Mouse (Mus musculus): Measurements from ENCODE around the gene Tor4a.

Gene Tor4a

DNA sequence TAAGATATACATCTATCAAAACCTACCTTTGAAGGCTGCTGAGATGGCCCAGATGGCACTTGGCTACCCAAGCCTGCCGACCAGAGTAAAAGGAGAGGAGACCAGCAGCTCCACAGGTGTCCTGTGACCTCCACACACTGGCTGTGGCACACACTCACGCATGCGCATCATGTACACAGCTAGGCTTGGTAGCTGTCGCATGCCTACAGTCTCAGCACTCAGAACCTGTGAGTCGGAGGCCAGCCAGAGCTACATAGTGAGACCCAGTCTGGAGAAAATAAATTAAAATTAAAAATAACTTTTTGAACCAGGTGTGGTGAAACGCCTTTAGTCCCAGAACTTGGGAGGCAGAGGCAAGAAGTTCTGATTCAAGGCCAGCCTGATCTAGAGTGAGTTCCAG, 8.8 kb downstream of the Tor4a start:
- no peak for DNase-seq (ENCODE audit: low read depth, low spot score)

DNA sequence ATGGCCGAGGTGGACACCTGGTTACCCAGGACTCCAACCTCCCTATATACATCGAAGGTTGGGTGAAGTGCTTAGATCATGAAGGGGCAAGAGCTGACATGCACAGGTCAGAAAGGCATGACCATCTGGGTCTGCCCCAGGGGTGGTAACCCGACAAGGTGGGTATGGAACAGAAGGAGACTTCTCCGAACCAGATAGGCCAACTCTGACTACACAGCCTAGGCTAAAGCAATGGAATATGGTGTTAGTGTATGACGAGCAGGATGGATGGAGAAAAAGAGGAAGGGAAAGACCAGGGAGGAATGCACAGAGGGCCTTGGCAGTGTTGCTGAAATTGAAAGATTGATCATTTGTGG, 10.1 kb downstream of the Tor4a start:
- no peak for DNase-seq (ENCODE audit: low read depth, low spot score)

DNA sequence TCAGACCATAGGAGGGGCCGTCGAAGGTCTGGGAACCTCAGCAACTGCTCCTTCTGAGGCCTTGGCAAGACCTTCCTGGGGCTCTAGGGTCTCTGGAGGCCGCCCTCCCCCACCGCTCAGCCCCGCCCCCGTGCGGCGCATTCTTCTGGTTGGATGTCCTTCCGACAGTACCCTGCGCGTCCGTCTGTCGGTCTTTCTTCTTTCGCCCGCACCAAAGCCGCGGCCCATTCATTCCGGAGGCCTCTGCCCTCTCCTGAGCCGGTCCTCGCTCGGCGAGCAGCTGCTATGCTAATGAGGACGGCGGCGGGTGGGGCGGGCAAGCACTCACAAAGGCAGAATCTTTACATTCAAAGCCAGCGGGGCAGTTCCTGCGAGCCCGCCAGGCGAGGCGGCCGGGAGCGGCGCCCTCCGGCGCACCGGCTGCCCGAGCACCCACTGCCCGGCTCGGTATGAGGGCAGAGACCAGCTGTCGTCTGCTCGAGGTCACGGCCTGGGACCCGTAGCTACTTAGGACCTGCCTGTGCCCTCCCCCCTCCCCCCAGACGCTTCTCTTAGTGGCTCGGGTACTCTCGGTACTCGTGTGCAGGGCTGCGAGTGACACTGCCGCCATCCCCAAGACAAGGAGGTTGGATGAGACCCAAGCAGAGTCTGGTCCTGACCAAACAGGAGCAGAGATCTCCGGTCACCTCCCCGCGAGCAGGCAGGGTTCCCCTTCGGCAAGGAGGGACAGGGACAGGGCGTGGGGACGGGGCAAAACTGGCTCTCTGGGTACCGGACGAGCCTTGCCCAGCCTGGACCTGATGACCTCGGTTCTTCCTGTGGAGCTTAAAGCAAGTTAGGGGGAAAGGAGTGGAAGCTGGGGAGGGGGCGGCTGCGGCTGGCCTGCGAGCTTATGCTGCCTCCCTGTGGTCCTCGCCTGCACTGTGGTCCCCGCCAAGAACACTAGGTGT, 10.8 kb downstream of the Tor4a start:
- DNase-seq (ENCODE audit: low read depth, low spot score) = peak; percentile 68

DNA sequence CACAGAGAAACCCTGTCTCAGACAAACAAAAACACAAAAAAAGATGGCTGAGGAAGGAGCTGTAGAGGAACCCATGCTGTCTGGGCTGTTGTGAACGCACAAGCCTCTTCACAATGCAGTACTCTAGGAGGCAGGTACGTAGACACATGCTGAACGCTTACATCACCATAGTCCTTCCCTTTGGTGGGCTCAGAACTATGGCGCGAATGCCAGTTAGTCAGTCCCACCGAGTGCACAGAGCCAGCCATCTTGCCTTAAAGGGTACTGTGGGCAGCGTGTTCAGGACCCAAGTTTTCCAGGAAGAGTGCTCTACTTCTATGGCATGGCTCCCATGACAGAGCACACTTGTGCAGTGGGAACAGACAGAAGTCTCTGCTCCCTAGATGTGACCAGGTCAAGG, 12.2 kb downstream of the Tor4a start:
- no peak for DNase-seq (ENCODE audit: low read depth, low spot score)

DNA sequence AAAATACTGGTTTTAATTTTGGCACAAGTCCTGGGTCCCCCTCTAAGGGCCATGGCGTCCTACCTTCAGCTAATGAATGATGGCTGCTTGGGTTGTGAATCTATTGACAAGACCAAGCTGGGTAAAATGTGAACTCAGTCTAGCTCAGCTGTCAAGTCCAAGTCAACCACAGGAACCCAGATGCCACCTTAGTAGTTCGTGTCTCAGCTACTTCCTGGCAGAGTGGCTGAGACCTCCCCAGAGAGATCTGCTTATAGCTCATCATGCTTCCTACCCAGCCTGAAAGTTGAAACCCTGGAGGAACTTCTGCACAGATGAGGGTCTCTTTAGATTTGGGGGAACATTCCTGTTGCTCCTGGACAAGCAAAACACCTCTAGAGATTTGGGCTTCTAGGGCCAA, 13.3 kb downstream of the Tor4a start:
- peak; percentile 27 for DNase-seq (ENCODE audit: low read depth, low spot score)

DNA sequence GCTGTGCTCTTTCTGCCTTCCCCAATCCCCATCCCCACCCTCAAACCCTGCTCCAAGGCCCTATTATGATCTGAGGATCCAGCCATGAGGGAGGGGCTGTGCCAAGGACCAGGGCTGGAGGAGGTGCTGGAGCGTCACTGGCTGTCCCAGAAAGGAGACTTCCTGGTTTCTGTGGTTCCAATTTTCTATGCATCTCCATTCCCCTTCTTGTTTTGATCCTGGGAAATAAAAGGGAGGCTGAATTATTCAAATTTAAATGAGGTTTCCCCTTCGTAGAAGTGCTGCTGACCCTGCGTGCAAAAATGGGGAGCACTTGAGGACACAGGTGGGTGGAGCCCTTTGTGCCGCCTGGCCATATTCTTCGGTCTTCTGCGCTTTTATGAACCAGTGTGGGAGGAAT, 14.0 kb downstream of the Tor4a start:
- no peak for DNase-seq (ENCODE audit: low read depth, low spot score)

DNA sequence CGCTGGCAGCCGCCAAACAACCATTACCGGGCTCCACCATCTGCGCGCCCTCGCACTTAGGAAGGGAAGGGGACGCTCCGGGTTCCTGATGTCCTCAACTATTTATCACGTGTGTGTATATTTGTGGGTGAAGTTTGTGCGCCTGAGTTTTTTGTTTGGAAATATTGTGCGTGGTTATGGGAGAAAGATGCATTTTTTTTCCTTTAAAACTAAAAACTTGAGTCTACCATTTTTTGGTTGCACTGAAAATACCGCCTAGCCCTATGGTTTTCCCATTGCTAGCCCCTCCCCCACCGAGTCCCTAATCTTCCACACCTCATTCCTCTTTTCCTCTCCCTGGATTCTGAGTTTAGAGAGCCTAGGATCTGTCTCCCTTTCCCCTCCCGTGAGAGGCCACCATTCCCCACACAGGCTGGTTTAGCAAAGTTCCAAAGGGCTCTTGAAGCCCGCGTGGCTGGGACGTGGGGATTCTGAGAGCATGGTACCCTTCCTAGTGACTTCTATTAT, 14.7 kb downstream of the Tor4a start:
- no peak for DNase-seq (ENCODE audit: low read depth, low spot score)

DNA sequence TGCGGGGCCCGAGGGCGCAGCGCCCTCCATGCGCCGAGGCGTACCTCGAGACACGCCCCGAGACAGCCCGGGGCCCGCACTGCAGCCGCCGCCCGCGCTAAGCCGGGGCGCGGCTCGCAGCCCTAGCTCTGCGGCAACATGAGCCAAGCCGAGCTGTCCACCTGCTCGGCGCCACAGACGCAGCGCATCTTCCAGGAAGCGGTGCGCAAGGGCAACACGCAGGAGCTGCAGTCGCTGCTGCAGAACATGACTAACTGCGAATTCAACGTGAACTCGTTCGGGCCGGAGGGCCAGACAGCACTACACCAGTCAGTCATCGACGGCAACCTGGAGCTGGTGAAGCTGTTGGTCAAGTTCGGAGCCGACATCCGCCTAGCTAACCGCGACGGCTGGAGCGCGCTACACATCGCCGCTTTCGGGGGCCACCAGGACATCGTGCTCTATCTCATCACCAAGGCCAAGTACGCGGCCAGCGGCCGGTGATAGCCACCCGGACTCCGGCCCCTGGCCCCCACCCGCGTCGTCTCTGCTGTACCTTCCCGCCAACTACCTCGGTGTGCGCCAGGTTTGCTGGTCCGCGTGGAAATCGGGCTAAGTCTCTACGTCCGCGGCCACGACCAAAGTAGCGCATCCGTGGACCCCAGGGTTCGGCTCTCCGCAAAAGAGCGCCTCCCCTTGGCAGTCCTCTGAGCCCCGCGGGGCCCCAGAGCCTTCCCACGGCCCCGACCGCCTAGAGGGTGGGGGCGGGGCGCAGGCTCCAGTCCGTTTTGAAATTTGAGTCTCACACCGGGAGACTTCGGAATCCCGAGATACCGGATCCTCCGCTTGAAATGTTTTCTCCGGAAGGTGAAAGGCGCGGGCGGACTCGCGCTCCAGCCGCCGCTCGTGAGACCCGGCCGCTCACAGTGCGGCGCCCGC, 15.5 kb downstream of the Tor4a start:
- peak; percentile 81 for DNase-seq (ENCODE audit: low read depth, low spot score)

DNA sequence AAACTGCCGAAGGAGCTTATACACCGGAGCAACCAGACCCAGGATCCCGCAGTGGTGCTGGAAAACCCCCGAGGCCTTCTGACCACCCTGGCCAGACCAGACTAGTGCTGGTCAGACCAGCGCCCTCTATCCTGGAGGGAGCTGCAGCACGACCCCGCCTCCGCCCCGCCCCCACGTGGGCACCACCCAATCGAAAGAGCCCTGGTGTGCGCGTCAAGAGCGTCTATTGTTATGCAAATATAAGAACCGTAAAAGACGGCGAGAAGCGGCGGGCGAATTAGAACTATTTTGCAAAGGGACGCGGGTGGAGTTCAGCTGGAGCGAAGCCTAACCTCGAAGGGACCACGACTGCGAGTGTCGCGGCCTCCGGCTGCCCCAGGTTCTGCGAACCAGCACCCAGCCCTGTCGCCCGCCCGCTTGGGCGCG, 16.2 kb downstream of the Tor4a start, which contains the start of gene Nrarp:
Gene Nrarp, plus strand, starts transcription at position 281 of the 426 bp plus-strand sequence.
- peak; percentile 90 for DNase-seq (ENCODE audit: low read depth, low spot score)

DNA sequence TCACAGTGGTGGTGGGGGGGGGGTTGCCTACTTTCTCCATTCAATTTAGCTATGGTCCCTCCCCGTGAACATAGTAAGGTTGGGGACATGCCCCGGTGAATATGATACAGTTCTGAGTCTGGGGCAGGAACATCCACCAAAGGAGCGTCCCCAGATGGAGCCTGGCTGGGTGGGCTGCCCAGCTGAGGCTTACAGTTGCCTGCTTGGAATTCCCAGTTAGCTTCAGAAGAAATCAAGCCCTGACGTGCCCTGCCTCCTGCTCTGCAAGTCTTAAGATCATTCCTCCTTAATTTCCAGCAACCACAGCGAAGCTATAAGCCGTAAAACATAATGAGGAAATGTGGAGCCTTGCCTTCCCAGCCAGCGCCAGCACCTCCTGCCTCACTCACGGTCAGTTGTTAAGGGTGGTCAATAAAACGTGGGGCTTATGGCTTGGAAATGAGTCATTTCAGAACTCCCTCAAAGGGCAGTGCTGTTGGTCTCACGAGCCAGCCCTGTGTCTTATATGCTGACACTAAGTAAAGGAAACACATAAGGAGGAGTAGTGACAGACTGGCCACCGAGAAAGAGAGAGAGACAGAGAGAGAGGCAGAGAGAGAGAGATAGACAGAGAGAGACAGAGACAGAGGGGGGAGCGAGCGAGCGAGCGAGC, 17.0 kb downstream of the Tor4a start:
- DNase-seq (ENCODE audit: low read depth, low spot score) = no peak

DNA sequence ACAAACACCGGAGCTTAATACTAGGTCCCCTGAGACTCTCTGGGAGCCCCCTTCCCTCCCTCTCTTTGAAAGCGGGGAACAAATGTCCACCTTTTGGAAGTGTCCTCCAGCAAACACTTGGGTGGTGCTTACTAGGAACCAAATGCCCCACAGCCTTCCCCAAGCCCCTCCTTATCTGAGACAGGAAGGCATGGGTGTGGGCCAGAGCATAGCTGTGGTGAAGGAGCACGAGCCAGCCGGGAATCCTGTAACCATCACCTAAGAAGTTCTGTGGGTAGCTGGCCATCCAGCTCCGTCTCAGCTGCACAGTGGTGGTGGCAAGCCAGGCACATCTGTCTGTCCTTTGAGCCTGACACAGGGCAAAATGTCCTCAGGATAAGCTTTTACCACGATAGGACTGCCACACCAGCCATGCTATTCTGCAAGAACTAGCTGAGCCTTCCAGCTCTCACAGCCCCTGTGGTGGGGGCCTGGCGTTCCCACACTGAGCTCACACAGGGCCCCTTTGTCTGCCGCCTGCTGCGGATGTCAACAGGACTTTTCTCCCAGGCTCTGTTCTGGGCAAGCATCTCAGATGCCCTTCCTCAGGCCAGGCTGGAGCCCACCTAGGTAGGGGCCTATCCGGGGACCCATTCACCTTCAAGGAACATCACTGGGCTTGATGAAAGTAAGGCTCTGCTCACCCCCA, 18.3 kb downstream of the Tor4a start:
- DNase-seq (ENCODE audit: low read depth, low spot score) = no peak

DNA sequence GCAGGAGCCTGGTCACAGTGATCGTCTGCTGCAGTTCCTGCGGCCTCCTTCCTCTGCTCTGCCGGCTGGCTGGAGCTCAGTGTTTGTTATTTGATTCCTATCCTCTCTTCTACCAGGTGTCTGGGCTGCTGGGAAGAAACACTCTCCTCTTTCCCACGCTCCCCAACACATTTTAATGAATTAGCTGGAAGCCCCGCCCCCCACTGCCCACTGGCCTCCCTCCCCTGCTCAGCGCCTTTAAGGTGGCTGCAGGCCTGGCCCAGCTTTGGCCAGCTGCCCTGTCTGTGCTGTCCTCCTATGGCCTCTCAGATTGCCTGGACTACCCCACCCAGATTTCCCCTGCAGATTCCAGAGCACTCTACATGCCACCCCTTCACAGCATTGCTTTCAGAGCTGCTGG, 19.0 kb downstream of the Tor4a start:
- DNase-seq (ENCODE audit: low read depth, low spot score) = no peak

DNA sequence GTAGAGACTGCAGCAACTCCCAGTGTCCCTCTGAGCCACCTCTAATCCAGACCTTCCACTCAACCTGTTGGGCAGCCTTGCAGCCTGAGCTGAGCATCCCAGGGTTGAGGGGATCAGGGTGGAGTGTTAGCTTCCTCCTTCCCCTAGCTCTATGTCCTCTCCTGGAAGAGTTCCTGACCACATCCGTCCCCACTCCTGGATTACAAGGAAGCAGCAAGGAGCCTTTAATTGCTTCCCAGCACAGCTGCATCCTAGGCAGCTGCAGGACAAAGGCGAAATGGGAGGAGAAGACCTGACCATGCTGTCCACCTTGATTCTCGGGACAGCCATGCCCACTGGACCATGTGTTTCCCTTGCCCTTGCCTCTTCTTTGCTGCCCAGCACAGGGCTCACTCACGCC, 19.6 kb downstream of the Tor4a start:
- DNase-seq (ENCODE audit: low read depth, low spot score) = no peak

DNA sequence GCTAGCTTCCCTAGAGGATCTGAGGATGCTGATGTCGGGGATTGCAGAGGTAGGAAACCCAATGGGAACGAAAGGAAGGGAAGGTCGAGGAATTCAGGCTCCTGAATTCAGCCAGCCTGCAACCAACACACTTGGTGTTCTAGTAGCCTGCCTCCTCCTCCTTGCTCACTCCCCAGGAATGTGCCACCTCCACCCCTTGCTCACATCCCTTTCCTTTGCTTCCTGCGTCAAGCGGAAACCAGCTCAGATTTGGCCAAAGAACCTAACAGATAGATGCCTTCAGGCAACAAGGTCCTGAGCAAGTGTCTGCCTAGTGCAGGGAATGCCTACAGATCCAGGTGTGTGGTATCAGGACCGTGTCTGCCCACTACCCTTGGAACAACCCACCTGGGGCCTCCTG, 20.1 kb downstream of the Tor4a start:
- DNase-seq (ENCODE audit: low read depth, low spot score) = no peak

DNA sequence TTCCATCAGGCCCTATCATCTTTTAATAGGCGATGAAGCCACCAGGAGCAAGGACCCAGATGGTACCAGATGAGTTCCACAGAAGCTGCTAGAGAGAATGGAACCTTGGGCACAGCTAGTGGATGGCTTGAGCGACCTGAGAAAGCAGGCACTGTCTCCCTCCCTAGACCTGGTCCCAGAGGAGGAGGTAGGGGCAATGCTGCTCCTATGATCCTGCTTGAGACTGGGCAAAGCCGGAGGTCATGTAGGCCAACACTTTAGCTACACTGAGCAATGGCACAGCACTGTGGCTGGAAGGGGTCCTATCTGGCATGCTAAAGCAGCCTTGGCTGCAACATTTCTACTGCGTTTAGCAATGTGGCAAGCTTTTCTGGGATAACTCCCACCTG, 21.0 kb downstream of the Tor4a start:
- no peak for DNase-seq (ENCODE audit: low read depth, low spot score)

DNA sequence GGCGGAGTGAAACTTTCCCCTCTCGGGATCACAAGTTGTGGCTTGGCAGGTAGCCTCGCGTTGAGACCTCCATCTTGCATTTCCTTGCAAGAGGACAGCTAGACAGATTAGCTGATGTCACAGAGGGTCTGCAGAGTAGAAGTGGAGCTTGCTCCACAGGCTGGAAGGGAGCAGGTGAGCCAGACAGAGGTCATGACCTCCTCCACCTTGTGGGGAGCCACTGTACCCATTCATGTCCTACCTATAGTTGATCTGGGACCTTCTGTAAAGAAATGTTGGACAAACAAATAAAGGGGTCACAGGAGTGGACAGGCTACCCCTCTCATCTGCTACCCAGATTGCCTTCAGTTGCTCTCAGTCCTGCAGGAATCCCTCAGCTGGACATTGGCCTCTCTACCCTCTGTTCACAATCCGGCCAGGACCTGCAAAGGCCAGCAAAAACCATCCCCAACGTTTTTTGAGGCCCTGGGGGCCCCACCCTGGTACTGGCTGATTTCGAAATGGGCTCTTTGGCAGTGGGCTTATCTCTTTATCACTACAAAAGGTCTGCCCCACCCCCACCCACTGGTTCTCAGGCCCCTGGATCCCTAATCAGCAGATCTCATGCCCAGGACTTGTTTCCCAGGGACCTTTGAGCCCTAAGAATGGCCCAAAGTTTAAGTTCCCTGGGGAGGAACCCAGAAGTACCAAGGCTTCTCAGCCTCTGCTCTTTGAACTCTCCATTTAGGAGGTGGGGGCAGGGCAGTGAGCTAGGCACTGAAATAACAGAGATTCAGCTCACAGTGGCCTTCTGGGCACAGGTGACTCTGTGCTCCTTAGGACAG, 21.6 kb downstream of the Tor4a start:
- DNase-seq (ENCODE audit: low read depth, low spot score) = no peak

DNA sequence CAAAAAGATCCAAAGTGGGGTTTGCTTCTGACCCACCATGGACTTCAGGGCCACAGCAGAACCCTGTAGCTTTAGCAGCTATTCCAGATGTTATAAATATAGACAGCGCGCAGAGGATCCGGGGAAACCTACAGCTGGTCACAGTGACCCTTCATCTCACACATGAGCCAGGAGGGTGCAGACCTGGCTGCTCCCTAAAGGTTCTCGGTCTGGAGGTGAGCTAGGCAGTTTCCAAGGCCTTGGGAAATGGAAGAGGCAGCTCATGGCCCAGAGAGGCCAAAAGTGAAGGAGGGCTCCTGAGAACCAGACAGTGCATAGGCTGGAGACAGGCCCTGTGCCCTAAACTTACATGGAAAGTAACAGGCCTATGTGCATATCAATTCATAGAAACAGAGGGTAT, 22.9 kb downstream of the Tor4a start:
- DNase-seq (ENCODE audit: low read depth, low spot score) = no peak

DNA sequence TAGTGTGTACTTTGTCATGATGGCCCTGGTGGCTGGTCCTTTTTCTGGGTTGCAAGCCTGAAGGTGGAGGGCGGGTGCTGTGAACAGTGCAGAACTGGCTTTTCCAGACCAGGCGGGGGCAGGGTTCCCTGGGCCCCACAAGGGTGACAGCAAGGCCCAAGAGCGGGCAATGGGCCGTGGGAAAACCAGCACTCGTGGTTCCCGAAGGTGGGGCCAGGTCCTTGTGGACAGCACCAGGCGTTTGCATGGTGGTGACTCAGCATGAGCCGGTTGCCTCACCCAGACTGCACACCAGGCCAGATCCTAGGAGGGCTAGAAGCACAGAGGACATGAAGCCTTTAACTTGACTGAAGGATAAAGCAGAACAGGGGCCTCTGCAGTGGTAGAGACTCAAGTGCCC, 24.1 kb downstream of the Tor4a start:
- DNase-seq (ENCODE audit: low read depth, low spot score) = no peak

DNA sequence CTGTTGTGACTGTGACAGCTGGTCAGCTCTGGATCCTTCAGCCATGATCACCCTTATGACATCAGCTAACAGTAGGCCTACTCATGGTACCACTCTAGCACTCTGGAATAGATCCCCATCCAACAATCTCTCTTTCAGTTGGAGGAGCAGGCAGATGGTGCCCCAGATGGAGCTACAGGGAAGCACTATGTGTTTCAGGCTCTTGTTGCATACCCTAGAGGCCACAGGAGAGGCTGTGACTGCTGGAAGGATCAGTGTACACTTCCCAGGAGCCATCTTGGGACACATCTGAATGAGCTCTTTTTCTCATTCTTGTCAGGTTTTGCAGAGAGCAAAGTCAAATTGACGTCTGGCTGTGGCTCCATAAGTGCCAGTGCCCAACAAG, 24.9 kb downstream of the Tor4a start:
- DNase-seq (ENCODE audit: low read depth, low spot score) = no peak

DNA sequence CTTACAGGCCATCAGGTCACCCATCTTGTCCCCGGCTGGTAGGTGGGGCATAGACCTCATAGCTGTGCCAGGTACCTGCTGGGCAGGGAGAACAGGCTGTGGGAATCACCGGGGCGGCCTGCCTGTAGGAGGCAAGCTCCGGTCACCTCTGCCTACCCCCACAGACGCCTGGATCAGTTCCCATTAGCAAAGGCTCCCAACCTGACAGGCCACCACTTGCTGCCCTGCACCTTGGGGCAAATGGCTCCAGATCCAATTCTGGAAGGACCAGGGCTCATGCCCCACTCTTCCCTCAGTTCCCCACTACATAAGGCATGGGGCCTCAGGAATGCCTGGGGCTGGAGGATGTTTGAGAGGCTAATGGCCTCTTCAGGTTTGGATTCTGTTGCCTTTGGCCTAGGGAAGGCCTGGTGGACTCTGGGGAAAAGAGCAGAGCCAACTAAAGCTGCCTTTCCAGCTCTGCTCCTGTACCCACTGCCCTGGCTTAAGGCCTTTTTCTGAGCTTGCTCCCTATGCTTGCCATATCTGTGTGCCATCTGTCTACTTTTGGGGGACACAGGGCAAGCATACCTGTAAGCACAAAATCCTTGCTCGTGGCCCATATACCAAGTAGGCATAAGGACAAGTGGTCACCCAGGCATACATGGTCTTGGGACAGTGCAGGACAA, 25.5 kb downstream of the Tor4a start:
- DNase-seq (ENCODE audit: low read depth, low spot score) = no peak

Measured in CD4-positive helper T cell, adult 2 months (primary cell).